Mouse (Mus musculus): Measurements from ENCODE around the gene Bglap2. TPM values are rescaled to one million over a fixed set of nuclear protein-coding genes. Genes with fewer than 3 reads are reported as not detected.

The Bglap2 gene
- 1.0 and 1.1 TPM in 2 replicates for polyA plus RNA-seq (2021; fragmentation: Nextera tagmentation)
- long read RNA-seq, experiment 1, result 0 reads
- long read RNA-seq, experiment 2, result 0 reads

GRCm38 (mm10) chr3:88378599-88378998 is at the start of gene Bglap2:
Gene Bglap2, minus strand, starts transcription at chr3:88378699.

DNA sequence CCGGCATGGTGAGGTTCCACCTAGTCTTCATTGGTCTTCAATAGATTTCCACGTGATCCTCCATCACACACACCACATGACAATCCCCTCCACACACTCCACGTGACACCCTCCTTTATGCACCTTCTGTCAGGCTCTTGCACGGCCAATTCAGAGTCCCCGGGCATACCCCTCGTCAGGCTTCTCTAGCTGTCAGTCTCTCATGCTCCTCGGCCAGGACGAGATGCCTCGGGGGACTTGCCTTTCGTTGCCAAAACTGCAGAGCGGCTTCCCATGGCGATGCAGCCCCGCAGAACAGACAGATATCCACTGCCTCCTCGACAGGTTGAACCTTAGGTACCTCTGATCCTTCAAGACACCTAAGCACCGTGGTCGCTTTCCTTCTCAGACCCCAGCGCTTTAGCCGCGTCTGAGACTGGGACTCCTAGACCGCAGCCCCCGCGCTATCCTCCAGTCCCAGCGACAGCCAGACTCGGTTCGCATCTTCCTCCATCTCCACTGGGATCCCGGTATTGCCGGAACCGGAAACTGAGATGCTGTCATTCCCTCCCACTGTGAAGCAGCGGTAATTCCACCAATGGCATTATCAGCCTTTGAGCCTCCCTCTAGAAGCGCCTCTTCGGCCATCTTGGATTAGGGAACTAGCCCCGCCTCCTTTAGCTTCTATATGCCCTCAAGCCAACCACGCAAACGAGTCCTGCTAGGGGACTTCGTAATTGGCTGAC is 46.3 kb upstream of the Bglap2 start, which contains the start of gene Slc25a44:
Gene Slc25a44, minus strand, starts transcription at position 535 of the 725 bp plus-strand sequence.

GRCm38 (mm10) chr3:88409741-88410644 is 31.5 kb upstream of the Bglap2 start, which contains the start of gene Pmf1:
Gene Pmf1, minus strand, starts transcription at chr3:88410331.

DNA sequence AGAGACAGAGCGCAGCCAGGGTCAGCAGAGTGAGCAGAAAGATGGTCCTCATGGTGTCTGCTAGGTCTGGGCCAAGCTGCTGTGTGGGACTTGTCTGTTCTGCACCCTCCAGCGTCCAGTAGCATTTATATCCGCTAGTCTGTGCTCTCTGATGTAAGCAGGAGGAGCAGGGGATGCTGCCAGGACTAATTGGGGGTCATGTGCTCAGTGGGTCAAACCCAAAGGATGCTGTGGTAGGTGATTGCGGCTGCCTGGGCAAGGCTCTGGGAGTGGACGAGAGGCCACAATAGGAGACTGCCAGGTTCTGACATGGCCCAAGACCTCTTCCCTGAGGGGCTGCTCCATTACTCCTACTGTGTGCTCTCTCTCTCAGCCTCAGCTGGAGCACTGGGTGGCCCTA is 5.9 kb upstream of the Bglap2 start, which contains the start of gene Bglap:
Gene Bglap, minus strand, starts transcription at position 101 of the 400 bp plus-strand sequence.

DNA sequence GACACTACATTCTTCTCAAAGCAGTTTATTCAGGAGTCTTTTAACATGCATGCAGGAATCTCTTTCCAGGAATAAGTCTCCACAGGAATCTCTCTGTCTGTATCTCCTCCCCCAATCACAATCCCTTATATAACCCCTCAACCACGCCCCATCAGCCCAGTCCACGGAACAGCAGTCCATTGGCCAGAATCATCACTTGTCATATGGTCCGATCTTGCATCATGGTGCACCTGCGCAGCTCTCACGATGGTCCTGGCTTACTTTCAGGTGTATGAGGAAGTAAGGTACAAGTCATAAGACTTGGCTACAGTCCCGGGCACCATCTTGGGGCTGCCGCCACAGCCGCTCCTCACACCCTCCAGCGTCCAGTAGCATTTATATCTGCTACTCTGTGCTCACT is 5.9 kb downstream of the Bglap2 start, which contains the start of gene Bglap3:
Gene Bglap3, minus strand, starts transcription at position 101 of the 400 bp plus-strand sequence.

GRCm38 (mm10) chr3:88364337-88364736 is 14.2 kb downstream of the Bglap2 start, which contains the start of gene Paqr6:
Gene Paqr6, plus strand, starts transcription at chr3:88364584.

GRCm38 (mm10) chr3:88336058-88337013 is 42.2 kb downstream of the Bglap2 start, which contains the start of the genes Tmem79 and Smg5:
Gene Tmem79, minus strand, starts transcription at chr3:88336148.
Gene Smg5, plus strand, starts transcription at chr3:88336260.

Other genes with a start within 250 kb of the Bglap2 start
- gene Mef2d, start 236.3 kb downstream of the Bglap2 start, polyA plus RNA-seq (2021; fragmentation: Nextera tagmentation), result 21.3 and 112 TPM in 2 replicates
- gene Rhbg, start 124.0 kb downstream of the Bglap2 start, polyA plus RNA-seq (2021; fragmentation: Nextera tagmentation), result not detected in 2 replicates
- not detected in 2 replicates for gene Gm38392, start 91.5 kb downstream of the Bglap2 start, polyA plus RNA-seq (2021; fragmentation: Nextera tagmentation)
- 4.4 and 5.3 TPM in 2 replicates for gene Tsacc, start 81.7 kb downstream of the Bglap2 start, polyA plus RNA-seq (2021; fragmentation: Nextera tagmentation)
- gene Cct3, start 81.6 kb downstream of the Bglap2 start, polyA plus RNA-seq (2021; fragmentation: Nextera tagmentation), result 165 and 195 TPM in 2 replicates
- gene Glmp, start 53.7 kb downstream of the Bglap2 start, polyA plus RNA-seq (2021; fragmentation: Nextera tagmentation), result 143 and 151 TPM in 2 replicates
- gene Tmem79, start 42.6 kb downstream of the Bglap2 start, polyA plus RNA-seq (2021; fragmentation: Nextera tagmentation), result 2.0 and 2.1 TPM in 2 replicates
- gene Smg5, start 42.4 kb downstream of the Bglap2 start, polyA plus RNA-seq (2021; fragmentation: Nextera tagmentation), result 8.0 and 9.2 TPM in 2 replicates
- gene Paqr6, start 14.1 kb downstream of the Bglap2 start, polyA plus RNA-seq (2021; fragmentation: Nextera tagmentation), result 11.8 and 12.5 TPM in 2 replicates
- 0.42 and 0.59 TPM in 2 replicates for gene Bglap3, start 6.0 kb downstream of the Bglap2 start, polyA plus RNA-seq (2021; fragmentation: Nextera tagmentation)
- gene Bglap, start 5.8 kb upstream of the Bglap2 start, polyA plus RNA-seq (2021; fragmentation: Nextera tagmentation), result not detected in 2 replicates
- 7.3 and 9.7 TPM in 2 replicates for gene Pmf1, start 31.6 kb upstream of the Bglap2 start, polyA plus RNA-seq (2021; fragmentation: Nextera tagmentation)
- gene Slc25a44, start 46.4 kb upstream of the Bglap2 start, polyA plus RNA-seq (2021; fragmentation: Nextera tagmentation), result 41.1 and 42.3 TPM in 2 replicates
- gene Sema4a, start 82.5 kb upstream of the Bglap2 start, polyA plus RNA-seq (2021; fragmentation: Nextera tagmentation), result 14.1 and 17.3 TPM in 2 replicates
- 51.8 and 54.5 TPM in 2 replicates for gene Lmna, start 131.3 kb upstream of the Bglap2 start, polyA plus RNA-seq (2021; fragmentation: Nextera tagmentation)
- 0.29 and 0.49 TPM in 2 replicates for gene Mex3a, start 153.7 kb upstream of the Bglap2 start, polyA plus RNA-seq (2021; fragmentation: Nextera tagmentation)
- gene Rab25, start 169.6 kb upstream of the Bglap2 start, polyA plus RNA-seq (2021; fragmentation: Nextera tagmentation), result not detected in 2 replicates
- gene Lamtor2, start 174.4 kb upstream of the Bglap2 start, polyA plus RNA-seq (2021; fragmentation: Nextera tagmentation), result 138 and 243 TPM in 2 replicates
- gene Ubqln4, start 175.1 kb upstream of the Bglap2 start, polyA plus RNA-seq (2021; fragmentation: Nextera tagmentation), result 15.4 and 27.8 TPM in 2 replicates
- gene Ssr2, start 197.2 kb upstream of the Bglap2 start, polyA plus RNA-seq (2021; fragmentation: Nextera tagmentation), result 189 and 202 TPM in 2 replicates
- gene Arhgef2, start 227.3 kb upstream of the Bglap2 start, polyA plus RNA-seq (2021; fragmentation: Nextera tagmentation), result 48.6 and 53.4 TPM in 2 replicates

Data from left cerebral cortex, adult 6 months (tissue).